Mouse (Mus musculus) neural tube, embryonic 11.5 days (tissue): Measurements from ENCODE around the gene Glt28d2. TPM values are rescaled to one million over a fixed set of nuclear protein-coding genes. Genes with fewer than 3 reads are reported as not detected.
A peak's percentile ranks its signal among the peaks of the same experiment; 100 is the strongest.

ENCODE experiments used
- ATAC-seq: fragments of 200-750 bp; cut with Nextera tagmentation; 2 replicates; pipeline ENCODE4 v1.8.0; 2017; ENCODE audit warnings: moderate number of reproducible peaks, mild to moderate bottlenecking, moderate TSS enrichment, moderate library complexity; ENCODE audit not compliant: insufficient read depth, low FRiP score, low TSS enrichment
- DNase-seq: peaks from one replicate; pipeline ENCODE4 v3.0.0-alpha.2; 2015; ENCODE audit warnings: low spot score
- H3K27ac ChIP-seq: fragments of 300-500 bp; sonication (generic); 2 replicates; pipeline ENCODE4 v1.5.1; 2014; ENCODE audit warnings: low read depth, mild to moderate bottlenecking, low read length
- H3K27me3 ChIP-seq: fragments of 300-500 bp; sonication (generic); 2 replicates; pipeline ENCODE4 v1.6.1; 2014; ENCODE audit warnings: mild to moderate bottlenecking, low read length, mixed read lengths; ENCODE audit not compliant: control insufficient read depth, insufficient read depth
- H3K36me3 ChIP-seq: fragments of 300-500 bp; sonication (generic); 2 replicates; pipeline ENCODE4 v1.6.1; 2014; ENCODE audit warnings: mild to moderate bottlenecking, low read length, moderate library complexity, mixed read lengths; ENCODE audit not compliant: control insufficient read depth, insufficient read depth
- H3K4me1 ChIP-seq: fragments of 300-500 bp; sonication (generic); 2 replicates; pipeline ENCODE4 v1.6.1; 2014; ENCODE audit warnings: low read length, mixed read lengths; ENCODE audit not compliant: control insufficient read depth, insufficient read depth
- H3K4me2 ChIP-seq: fragments of 300-500 bp; sonication (generic); 2 replicates; pipeline ENCODE4 v1.6.1; 2014; ENCODE audit warnings: low read depth, mild to moderate bottlenecking, moderate library complexity
- H3K4me3 ChIP-seq: fragments of 300-500 bp; sonication (generic); 2 replicates; pipeline ENCODE4 v1.5.1; 2014; ENCODE audit warnings: low read depth, low read length
- H3K9ac ChIP-seq: fragments of 300-500 bp; sonication (generic); 2 replicates; pipeline ENCODE4 v1.6.1; 2014; ENCODE audit warnings: mild to moderate bottlenecking, low read length
- H3K9me3 ChIP-seq: fragments of 300-500 bp; sonication (generic); 2 replicates; pipeline ENCODE4 v1.6.1; 2016; ENCODE audit warnings: low read length; ENCODE audit not compliant: control insufficient read depth
- WGBS: fragments of 180-500 bp; shearing (Covaris S2); extraction: QIAGEN DNeasy Blood & Tissue Kit; methylation state at CpG from one replicate; pipeline ENCODE4 v1.1.7; 2014; 5-methylcytosine and 5-hydroxymethylcytosine counted together
- polyA plus RNA-seq: library from polyadenylated mRNA; unstranded; fragments of >200 nt; fragmentation: Nextera tagmentation; extraction: Ambion mirVana; gene quantifications from 2 replicates; pipeline ENCODE4 v1.2.1, GENCODE M21; 2014

The Glt28d2 gene
- 0.24 and 0.53 TPM in 2 replicates for polyA plus RNA-seq

DNA sequence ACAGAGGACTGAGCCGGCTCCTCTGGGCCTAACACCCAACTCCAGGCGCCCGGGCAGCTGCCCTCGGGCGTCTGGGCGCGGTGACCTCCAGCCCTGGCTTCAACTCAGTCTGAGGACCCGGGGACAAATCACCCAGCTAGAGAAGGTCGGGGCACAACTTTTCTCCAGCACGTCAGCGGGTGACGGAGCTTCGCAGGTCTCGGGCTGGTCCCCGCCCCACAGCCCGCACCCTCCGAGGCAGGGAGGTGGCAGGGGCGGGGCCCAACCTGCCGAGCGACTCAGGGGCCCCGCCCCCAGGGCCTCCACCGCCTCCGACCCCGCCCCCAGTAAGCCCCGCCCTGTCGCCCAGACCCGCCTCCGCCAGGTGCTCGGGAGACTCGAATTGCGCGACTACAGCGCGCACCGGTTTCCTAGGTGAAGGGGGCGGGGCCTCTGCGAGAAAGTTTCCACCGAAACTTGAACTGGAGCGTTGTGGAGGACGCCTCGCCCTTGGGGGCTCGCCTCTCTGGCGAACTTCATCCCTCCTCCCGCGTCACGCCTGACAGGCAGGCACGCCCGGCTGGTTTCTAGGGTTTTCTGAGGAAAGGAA is at the start of gene Glt28d2, which contains the start of gene Gm37240:
Gene Glt28d2 (minus strand): TSS at position 278 of the 589 bp plus-strand sequence.
Gene Gm37240 (minus strand): TSS at position 280 of the 589 bp plus-strand sequence.
- H3K9ac ChIP-seq = peak within 1 kb of the TSS; percentile 23
- H3K4me2 ChIP-seq = peak within 1 kb of the TSS; percentile 92
- H3K27me3 ChIP-seq = peaks cover 11% of the 10 kb centered on the region; the same call in 1 of the 2 replicates
- peak within 1 kb of the TSS; percentile 49 for H3K4me3 ChIP-seq
- no peaks in the 10 kb centered on the region for H3K9me3 ChIP-seq
- H3K4me1 ChIP-seq = 0 out of 2 replicates have a peak, but pooled peaks cover 2% of the 10 kb centered on the region
- H3K36me3 ChIP-seq = no peaks in the 10 kb centered on the region
- DNase-seq (peak; percentile 84), ATAC-seq (peak; percentile 84)
- under 1% methylated on average over 44 of the region's 48 CpGs for WGBS
- H3K27ac ChIP-seq = no peak within 1 kb of the TSS

DNA sequence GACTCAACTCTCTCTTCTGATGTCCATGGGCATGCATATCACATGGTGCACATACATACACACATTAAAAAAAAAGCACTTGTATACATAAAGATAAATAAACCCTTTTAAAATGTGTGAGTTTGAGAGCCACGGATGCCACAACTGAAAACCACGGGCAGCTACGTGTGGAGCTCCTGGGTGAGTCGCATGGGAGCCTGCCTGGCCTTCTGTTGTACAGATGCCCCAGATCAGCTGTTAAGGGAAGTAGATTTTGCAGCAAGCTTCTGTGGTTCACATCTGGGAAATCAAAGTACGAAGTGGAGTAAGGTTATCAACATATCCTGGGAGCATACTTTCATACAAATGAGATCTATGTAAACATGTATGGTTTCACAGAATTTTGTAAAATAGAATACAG is 46.3 kb upstream of the Glt28d2 start:
- no peaks in the 10 kb centered on the region for H3K27me3 ChIP-seq
- WGBS = 93% methylated on average over 5 of the region's 5 CpGs
- no peak overlapping the region for H3K27ac ChIP-seq
- DNase-seq (no peak), ATAC-seq (no peak)
- no peak overlapping the region for H3K4me3 ChIP-seq
- no peaks in the 10 kb centered on the region for H3K4me1 ChIP-seq
- H3K4me2 ChIP-seq = no peak overlapping the region
- no peaks in the 10 kb centered on the region for H3K9me3 ChIP-seq
- H3K36me3 ChIP-seq = no peaks in the 10 kb centered on the region
- H3K9ac ChIP-seq = no peak overlapping the region

DNA sequence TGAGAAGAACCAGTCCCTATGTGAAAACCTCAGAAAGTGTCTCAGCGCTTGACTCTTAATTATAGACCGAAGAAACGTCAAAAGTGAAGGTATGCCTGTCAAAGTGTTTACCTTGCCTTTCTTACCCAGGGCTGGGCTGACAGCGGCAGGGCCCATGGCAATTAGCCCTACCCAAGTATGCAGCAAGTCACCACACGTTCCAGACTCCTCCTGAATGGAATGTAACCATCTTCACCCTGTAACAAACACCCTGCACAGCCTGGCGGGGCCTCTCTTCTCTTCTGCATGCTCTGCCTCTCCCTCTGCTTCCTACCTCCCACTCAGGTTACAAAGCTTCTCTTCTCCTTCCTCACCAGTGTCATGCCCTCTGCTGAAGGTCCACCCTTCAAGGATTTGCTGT is 44.5 kb upstream of the Glt28d2 start:
- Histone ChIP-seq H3K36me3 (no peaks in the 10 kb centered on the region), H3K9me3 (no peaks in the 10 kb centered on the region)
- DNase-seq = no peak

DNA sequence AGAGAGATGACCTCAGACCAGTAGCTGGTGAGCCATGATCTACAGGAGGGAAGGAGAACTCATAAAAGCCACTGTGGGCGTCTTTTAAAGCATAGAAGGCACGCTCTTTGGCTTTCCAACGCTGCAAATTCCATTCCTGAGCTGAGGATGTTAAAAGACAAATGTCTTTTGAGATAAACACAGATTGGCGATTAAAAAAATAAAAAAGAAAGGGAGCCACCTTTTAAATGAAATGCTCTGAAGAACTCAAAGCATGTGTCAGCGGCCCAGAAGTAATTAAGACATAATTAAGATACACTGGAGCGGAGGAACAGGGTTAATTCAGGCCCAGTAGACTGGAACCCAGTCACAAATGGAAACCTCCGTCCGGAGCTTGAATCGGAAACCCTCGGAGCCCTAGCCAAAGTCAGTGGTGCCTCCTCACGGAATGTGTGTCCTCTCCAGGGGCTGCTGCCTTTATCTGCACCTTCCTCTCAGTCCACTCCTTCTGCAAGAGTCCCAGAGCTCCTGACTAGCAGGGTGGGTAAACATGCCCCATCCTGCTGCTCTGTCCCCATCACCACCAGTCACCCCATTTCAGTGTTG is 43.4 kb upstream of the Glt28d2 start:
- H3K4me1 ChIP-seq = no peaks in the 10 kb centered on the region
- no peak overlapping the region for H3K4me3 ChIP-seq
- 76% methylated on average over 11 of the region's 11 CpGs for WGBS
- no peaks in the 10 kb centered on the region for H3K27me3 ChIP-seq
- no peak overlapping the region for H3K9ac ChIP-seq
- no peak overlapping the region for H3K4me2 ChIP-seq
- no peak overlapping the region for H3K27ac ChIP-seq
- no peaks in the 10 kb centered on the region for H3K36me3 ChIP-seq
- no peak for ATAC-seq
- DNase-seq = no peak
- no peaks in the 10 kb centered on the region for H3K9me3 ChIP-seq

More for the DNA sequence above, 44.5 kb upstream of the Glt28d2 start:
- no peak for ATAC-seq
- Histone ChIP-seq H3K27ac (no peak overlapping the region), H3K4me3 (no peak overlapping the region), H3K4me1 (no peaks in the 10 kb centered on the region), H3K27me3 (no peaks in the 10 kb centered on the region), H3K9ac (no peak overlapping the region), H3K4me2 (no peak overlapping the region)
- 86% methylated on average over 6 of the region's 6 CpGs for WGBS

DNA sequence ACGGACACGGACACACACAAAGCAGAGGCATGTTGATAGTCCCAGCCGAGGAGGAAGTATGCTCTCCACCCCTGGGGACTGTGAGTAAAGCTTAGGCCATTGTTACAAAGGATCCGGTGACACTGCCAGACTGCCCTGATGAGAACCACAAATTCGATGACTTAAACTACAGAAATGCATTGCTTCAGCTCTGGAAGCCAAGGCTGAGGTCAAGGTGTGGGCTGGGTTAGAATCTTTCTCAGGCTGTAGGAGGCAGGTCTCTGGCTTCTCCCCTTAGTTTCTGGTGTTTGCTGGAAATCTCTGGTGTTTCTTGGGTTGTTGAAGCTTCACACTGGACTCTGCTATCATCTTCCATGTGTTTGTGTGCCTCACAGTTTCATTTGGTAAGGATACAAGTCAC is 42.4 kb upstream of the Glt28d2 start:
- no peaks in the 10 kb centered on the region for H3K36me3 ChIP-seq
- H3K27ac ChIP-seq = no peak overlapping the region
- H3K9ac ChIP-seq = no peak overlapping the region
- no peaks in the 10 kb centered on the region for H3K27me3 ChIP-seq
- no peak for ATAC-seq
- whole genome bisulfite sequencing = 85% methylated on average over 5 of the region's 5 CpGs
- H3K4me2 ChIP-seq = no peak overlapping the region
- no peaks in the 10 kb centered on the region for H3K9me3 ChIP-seq
- no peak overlapping the region for H3K4me3 ChIP-seq
- no peaks in the 10 kb centered on the region for H3K4me1 ChIP-seq
- DNase-seq = no peak

DNA sequence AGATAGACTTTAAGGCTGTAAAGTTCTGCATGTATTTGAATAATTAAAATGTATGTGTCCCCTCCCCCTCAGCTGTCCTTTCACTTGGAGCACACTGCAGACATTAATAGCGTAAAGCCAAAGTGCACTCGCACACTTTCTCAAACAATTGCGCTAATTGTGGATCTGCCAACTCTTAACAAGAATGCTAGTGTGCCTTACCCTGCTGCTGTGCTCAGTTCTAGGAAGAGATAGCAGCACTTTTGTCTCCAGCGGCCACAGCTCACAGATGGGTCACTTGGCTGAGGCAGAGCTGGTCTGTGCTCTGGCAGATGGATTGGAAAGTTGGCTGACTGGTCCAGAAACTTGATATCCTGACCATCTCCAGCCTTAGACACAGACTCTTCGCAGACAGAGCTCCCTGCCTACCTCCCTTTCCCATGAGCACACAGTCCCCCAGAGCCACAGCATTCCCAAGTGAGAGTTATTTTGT is 40.9 kb upstream of the Glt28d2 start:
- ATAC-seq (no peak), DNase-seq (no peak)
- Histone ChIP-seq H3K36me3 (no peaks in the 10 kb centered on the region), H3K9me3 (no peaks in the 10 kb centered on the region), H3K27ac (no peak overlapping the region), H3K4me2 (no peak overlapping the region), H3K4me3 (no peak overlapping the region), H3K4me1 (no peaks in the 10 kb centered on the region), H3K27me3 (no peaks in the 10 kb centered on the region), H3K9ac (no peak overlapping the region)
- WGBS = 82% methylated on average over 5 of the region's 5 CpGs

DNA sequence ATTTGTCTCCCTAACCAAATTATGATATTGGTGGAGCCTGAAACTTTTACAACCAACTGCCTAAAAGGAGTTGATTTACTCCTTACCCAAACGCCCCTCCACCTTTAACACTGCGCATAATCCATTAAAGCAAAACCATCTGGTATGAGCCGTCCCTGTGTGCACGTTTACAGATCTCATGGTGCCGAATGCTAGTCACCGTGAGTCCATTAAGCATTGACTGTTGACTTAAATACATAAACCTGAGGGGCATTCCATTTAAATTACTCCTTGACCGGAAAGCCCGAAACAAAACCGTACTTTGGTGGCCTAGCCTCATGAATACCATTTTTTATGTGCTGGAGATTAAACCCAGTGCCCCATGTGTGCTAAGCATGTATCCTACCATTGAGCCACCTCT is 40.0 kb upstream of the Glt28d2 start:
- no peaks in the 10 kb centered on the region for H3K4me1 ChIP-seq
- DNase-seq (no peak), ATAC-seq (no peak)
- no peaks in the 10 kb centered on the region for H3K36me3 ChIP-seq
- no peak overlapping the region for H3K9ac ChIP-seq
- H3K4me2 ChIP-seq = no peak overlapping the region
- no peaks in the 10 kb centered on the region for H3K27me3 ChIP-seq
- no peaks in the 10 kb centered on the region for H3K9me3 ChIP-seq
- no peak overlapping the region for H3K4me3 ChIP-seq
- WGBS = 76% methylated on average over 9 of the region's 9 CpGs
- no peak overlapping the region for H3K27ac ChIP-seq

DNA sequence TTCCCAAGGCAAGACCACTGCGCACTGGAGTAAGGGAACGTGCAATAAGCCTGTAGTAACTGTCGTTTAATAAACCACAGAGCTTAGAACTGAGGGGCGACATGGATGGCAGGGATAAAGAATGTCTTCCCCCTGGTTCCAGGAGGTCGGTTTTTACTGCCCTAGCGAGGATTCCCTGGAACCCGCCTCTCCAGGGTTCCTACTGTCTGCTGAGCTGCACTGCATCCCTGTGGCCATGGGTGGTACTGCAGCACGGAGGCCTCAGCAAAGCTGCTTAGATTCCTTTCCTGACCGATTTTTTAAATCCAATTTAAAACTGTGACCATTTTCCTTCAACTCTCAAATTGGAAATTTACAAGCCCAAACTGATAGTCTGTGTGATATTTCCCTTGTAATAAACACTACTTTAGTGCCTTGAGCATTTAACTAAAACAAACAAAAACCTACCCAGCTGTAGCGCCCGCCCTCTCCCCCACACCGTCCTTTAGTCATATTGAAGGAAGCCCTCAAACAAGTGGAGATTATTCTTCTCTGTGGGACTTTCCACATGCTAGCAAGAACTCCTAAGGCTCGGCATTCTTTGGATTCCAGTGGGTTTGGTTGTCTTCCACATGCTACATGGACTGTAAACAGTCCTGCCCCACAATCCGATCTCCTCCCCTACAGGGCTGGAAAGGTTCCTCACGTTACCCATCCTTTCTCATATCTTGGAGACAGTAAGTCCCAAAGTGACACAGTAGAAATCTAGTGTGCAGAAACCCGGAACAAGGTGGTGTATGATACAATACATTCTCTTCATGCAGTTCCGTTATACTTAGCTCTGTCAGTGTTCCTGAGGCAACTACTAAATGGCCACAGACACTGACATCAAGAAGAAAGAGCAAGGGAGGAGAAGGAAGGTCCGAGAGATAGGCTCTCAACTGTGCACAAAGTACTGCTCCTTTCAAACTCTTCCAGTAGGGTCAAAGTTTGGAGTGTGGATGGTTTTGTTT is 36.9 kb upstream of the Glt28d2 start:
- no peak overlapping the region for H3K4me2 ChIP-seq
- H3K36me3 ChIP-seq = no peaks in the 10 kb centered on the region
- H3K4me3 ChIP-seq = no peak overlapping the region
- no peak overlapping the region for H3K9ac ChIP-seq
- no peaks in the 10 kb centered on the region for H3K27me3 ChIP-seq
- H3K4me1 ChIP-seq = no peaks in the 10 kb centered on the region
- 49% methylated on average over 18 of the region's 18 CpGs for WGBS
- H3K9me3 ChIP-seq = no peaks in the 10 kb centered on the region
- no peak; the same call in 1 of the 2 replicates for ATAC-seq
- H3K27ac ChIP-seq = no peak overlapping the region
- DNase-seq = peak; percentile 85
